Mouse (Mus musculus) spleen, adult 2 months (tissue): ENCODE measurements around the gene Myod1.

Experiments used
- CTCF ChIP-seq: fragments of 200-500 bp; IDR thresholded peaks from 2 replicates; pipeline ENCODE4 v1.5.1; 2011; ENCODE audit warnings: mild to moderate bottlenecking, inconsistent platforms; ENCODE audit not compliant: insufficient read depth, insufficient read length, insufficient replicate concordance; ENCODE audit errors: extremely low read depth
- POLR2A ChIP-seq: fragments of 200-500 bp; IDR thresholded peaks from 2 replicates; pipeline ENCODE4 v1.6.1; 2011; ENCODE audit warnings: low read depth, low read length, inconsistent platforms

DNA sequence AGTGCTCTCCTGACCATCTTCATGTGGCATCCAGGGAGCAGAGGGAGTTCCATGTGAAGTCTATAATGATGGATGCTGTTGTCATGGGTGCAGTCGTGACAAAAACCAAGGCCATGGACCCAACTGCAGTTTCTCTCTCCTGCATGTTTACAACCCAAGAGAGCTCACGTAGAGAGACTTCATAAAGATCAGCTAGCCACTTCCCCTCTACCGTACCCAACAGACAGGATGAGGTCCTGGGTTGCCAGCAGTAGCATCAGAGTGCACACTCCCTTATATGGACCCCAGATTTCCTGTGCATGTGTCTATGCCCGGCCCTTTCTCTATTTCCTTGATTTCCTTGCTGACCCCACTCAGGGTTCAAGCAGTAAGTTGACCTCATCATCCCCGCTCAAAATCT is 15.4 kb downstream of the Myod1 start:
- no peak for TF ChIP-seq POLR2A
- TF ChIP-seq CTCF = no peak
